Mouse (Mus musculus): ENCODE measurements around the gene Lin7c. TPM values are rescaled to one million over a fixed set of nuclear protein-coding genes. Genes with fewer than 3 reads are reported as not detected.

Gene Lin7c
- total and polyA plus RNA-seq, 3 experiments: 6.9 to 43.6 (median 43.3) TPM

- H3K9ac ChIP-seq (ENCODE audit: low read depth, low read length): no peak overlapping the region
- no peaks in the 10 kb centered on the region; the same call in none of the 2 replicates for H3K4me1 ChIP-seq (ENCODE audit: control insufficient read depth, insufficient read depth, low read length)
- no peak for DNase-seq
- no peak overlapping the region for H3K4me3 ChIP-seq
- TF ChIP-seq POLR2A (IDR thresholded peaks at IDR 0.05; ENCODE audit: insufficient read depth, low read depth, low read length) (no peak), EP300 (IDR thresholded peaks at IDR 0.05; ENCODE audit: insufficient read depth, low read depth, low read length) (no peak), CTCF (IDR thresholded peaks at IDR 0.05) (no peak)
- H3K79me2 ChIP-seq (replicated peaks; ENCODE audit: control insufficient read depth, insufficient read depth, low read length): 0 out of 2 replicates have a peak, but pooled peaks cover 4% of the 10 kb centered on the region
- H3K27me3 ChIP-seq (ENCODE audit: control insufficient read depth, insufficient read depth, low read length): no peaks in the 10 kb centered on the region
- H3K27ac ChIP-seq: no peak overlapping the region
- intact Hi-C loops (cut with DNase I): no loop called here
- H3K36me3 ChIP-seq (ENCODE audit: control insufficient read depth, insufficient read depth, low read length): no peaks in the 10 kb centered on the region
- 70% methylated on average over 3 of the region's 3 CpGs for WGBS
Observed at GRCm38 (mm10) chr2:109929256-109929655, 38.6 kb downstream of the Lin7c start.

DNA sequence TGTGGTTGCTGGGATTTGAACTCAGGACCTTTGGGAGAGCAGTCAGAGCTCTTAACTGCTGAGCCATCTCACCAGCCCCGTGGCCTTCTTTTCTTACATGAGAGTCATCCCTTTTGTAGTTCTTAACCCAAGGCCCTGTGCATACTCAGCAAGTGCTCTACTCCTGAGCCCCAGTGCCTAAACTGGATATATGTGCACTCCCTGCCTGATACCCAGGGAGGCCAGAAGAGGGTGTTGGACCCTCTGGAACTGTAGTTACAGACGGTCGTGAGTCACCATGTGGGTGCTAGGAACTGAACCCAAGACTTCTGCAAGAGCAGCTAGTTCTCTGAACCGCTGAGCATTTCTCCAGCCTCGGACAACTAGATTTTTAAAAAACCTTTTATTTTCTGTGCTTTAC, 39.7 kb downstream of the Lin7c start:
- Histone ChIP-seq H3K79me2 (replicated peaks; ENCODE audit: control insufficient read depth, insufficient read depth, low read length) (peaks cover 6% of the 10 kb centered on the region; the same call in 1 of the 2 replicates), H3K27ac (no peak overlapping the region), H3K36me3 (ENCODE audit: control insufficient read depth, insufficient read depth, low read length) (peaks cover 4% of the 10 kb centered on the region; the same call in 1 of the 2 replicates), H3K4me1 (ENCODE audit: control insufficient read depth, insufficient read depth, low read length) (no peaks in the 10 kb centered on the region; the same call in none of the 2 replicates), H3K4me3 (no peak overlapping the region), H3K9ac (ENCODE audit: low read depth, low read length) (no peak overlapping the region), H3K27me3 (ENCODE audit: control insufficient read depth, insufficient read depth, low read length) (no peaks in the 10 kb centered on the region)
- intact Hi-C loops (cut with DNase I): no loop called here
- no peak for TF ChIP-seq POLR2A (IDR thresholded peaks at IDR 0.05; ENCODE audit: insufficient read depth, low read depth, low read length)
- no peak for TF ChIP-seq CTCF (IDR thresholded peaks at IDR 0.05)
- no peak for TF ChIP-seq EP300 (IDR thresholded peaks at IDR 0.05; ENCODE audit: insufficient read depth, low read depth, low read length)
- DNase-seq: no peak
- WGBS: 96% methylated on average over 5 of the region's 5 CpGs

- peaks cover 4% of the 10 kb centered on the region; the same call in 1 of the 2 replicates for H3K36me3 ChIP-seq (ENCODE audit: control insufficient read depth, insufficient read depth, low read length)
- H3K27me3 ChIP-seq (ENCODE audit: control insufficient read depth, insufficient read depth, low read length): no peaks in the 10 kb centered on the region
- H3K4me1 ChIP-seq (ENCODE audit: control insufficient read depth, insufficient read depth, low read length): peaks cover under 1% of the 10 kb centered on the region
- H3K27ac ChIP-seq: no peak overlapping the region
- no peak for DNase-seq
- no peak overlapping the region for H3K4me3 ChIP-seq
- no peak overlapping the region for H3K9ac ChIP-seq (ENCODE audit: low read depth, low read length)
- H3K79me2 ChIP-seq (replicated peaks; ENCODE audit: control insufficient read depth, insufficient read depth, low read length): peaks cover 4% of the 10 kb centered on the region; the same call in 1 of the 2 replicates
- WGBS: 95% methylated on average over 4 of the region's 4 CpGs
- no peak for TF ChIP-seq POLR2A (IDR thresholded peaks at IDR 0.05; ENCODE audit: insufficient read depth, low read depth, low read length)
- no peak for TF ChIP-seq EP300 (IDR thresholded peaks at IDR 0.05; ENCODE audit: insufficient read depth, low read depth, low read length)
- peak; percentile 33 for TF ChIP-seq CTCF (IDR thresholded peaks at IDR 0.05)
- intact Hi-C loops (cut with DNase I): no loop called here
Observed at GRCm38 (mm10) chr2:109930771-109931170, 40.1 kb downstream of the Lin7c start.

DNA sequence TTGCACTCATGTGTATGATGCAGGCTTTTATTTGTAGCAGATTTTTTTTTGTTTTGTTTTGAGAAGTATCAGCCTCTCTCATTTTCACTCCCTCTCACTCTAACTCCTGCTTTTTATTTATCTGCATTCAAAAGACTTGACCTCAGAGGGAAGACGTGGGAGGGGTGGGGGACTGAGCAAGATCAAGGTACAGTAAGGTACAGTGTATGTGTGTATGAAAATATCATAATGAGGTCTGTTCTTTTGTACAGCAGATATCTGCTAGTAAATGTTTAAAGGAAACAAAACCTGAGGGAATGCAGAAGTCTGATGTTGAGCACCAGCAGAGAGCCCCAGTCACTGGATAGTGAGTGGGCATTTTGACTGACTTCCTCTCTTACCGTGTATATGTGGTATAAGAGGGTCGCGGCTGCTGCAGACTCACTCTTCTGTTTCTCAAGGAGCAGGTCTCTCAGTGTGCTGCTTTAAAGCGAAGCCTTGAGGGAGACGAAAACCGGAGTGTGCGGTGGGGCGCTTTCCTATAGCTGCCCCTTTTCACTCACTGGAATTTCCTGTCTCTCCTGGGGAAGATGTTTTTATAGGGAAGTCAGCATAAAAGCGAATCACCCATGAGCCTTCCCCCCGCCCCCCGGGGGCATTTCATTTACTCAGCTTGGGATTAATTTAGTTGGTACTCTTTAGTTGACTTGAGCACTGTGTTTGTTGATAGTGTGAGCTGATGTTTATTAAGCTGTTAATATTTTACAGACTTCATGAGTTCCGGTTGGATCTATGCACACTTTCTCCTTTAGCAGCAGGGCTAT, 41.5 kb downstream of the Lin7c start:
- no peak for TF ChIP-seq EP300 (IDR thresholded peaks at IDR 0.05; ENCODE audit: insufficient read depth, low read depth, low read length)
- no peak for TF ChIP-seq CTCF (IDR thresholded peaks at IDR 0.05)
- no peak for TF ChIP-seq POLR2A (IDR thresholded peaks at IDR 0.05; ENCODE audit: insufficient read depth, low read depth, low read length)
- WGBS: 48% methylated on average over 13 of the region's 13 CpGs
- H3K4me1 ChIP-seq (ENCODE audit: control insufficient read depth, insufficient read depth, low read length): peaks cover 1% of the 10 kb centered on the region
- peaks cover 4% of the 10 kb centered on the region; the same call in 1 of the 2 replicates for H3K36me3 ChIP-seq (ENCODE audit: control insufficient read depth, insufficient read depth, low read length)
- no peak for DNase-seq
- H3K79me2 ChIP-seq (replicated peaks; ENCODE audit: control insufficient read depth, insufficient read depth, low read length): peaks cover 4% of the 10 kb centered on the region; the same call in 1 of the 2 replicates
- H3K27ac ChIP-seq: no peak overlapping the region
- intact Hi-C loops (cut with DNase I): no loop called here
- no peak overlapping the region for H3K4me3 ChIP-seq
- H3K9ac ChIP-seq (ENCODE audit: low read depth, low read length): no peak overlapping the region
- no peaks in the 10 kb centered on the region for H3K27me3 ChIP-seq (ENCODE audit: control insufficient read depth, insufficient read depth, low read length)

DNA sequence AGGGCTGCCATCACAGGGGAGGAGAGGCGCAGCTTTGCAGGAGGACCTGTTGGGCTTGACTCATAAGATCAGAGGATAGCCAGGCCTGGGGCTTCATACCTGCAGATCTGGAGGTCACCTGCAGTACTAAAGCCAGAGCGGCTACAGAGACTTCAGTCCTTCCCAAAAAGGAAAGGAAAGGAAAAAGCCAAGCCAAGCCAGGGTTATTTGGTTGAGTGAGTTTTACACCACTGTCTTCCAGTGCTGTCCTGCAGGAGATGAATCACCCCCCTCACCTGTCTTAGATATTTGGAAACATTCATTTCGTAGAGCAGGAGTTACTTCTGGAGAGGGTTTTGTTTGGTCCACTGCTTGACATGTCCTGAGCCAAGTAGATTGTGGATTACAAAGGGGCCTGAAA, 42.5 kb downstream of the Lin7c start:
- Histone ChIP-seq H3K4me3 (no peak overlapping the region), H3K36me3 (ENCODE audit: control insufficient read depth, insufficient read depth, low read length) (peaks cover 4% of the 10 kb centered on the region; the same call in 1 of the 2 replicates), H3K9ac (ENCODE audit: low read depth, low read length) (no peak overlapping the region), H3K79me2 (replicated peaks; ENCODE audit: control insufficient read depth, insufficient read depth, low read length) (peaks cover 4% of the 10 kb centered on the region; the same call in 1 of the 2 replicates), H3K4me1 (ENCODE audit: control insufficient read depth, insufficient read depth, low read length) (peaks cover 1% of the 10 kb centered on the region), H3K27ac (no peak overlapping the region), H3K27me3 (ENCODE audit: control insufficient read depth, insufficient read depth, low read length) (no peaks in the 10 kb centered on the region)
- WGBS: 87% methylated on average over 3 of the region's 3 CpGs
- intact Hi-C loops (cut with DNase I): no loop called here
- no peak for DNase-seq
- TF ChIP-seq CTCF (IDR thresholded peaks at IDR 0.05): no peak

DNA sequence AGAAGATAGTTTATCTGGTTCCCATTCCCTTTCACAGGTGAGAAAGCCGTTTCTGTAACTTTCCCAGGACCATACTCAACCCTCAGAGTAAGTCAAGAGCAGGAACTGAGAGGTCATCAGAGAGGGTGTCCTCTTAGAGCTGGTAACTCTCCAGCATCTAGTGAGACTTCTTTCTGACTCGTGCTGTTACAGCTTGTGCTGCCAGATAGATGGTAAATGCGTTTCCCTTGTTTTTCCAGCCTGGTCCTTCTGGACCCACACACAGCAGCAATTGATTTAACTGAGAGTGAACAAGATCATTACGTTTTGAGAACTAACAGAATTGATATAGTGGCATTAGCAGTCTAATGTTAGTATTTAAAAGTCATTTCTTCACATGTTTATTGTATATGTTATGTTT, 43.4 kb downstream of the Lin7c start:
- Histone ChIP-seq H3K4me3 (no peak overlapping the region), H3K36me3 (ENCODE audit: control insufficient read depth, insufficient read depth, low read length) (peaks cover 4% of the 10 kb centered on the region; the same call in 1 of the 2 replicates), H3K27me3 (ENCODE audit: control insufficient read depth, insufficient read depth, low read length) (no peaks in the 10 kb centered on the region), H3K9ac (ENCODE audit: low read depth, low read length) (no peak overlapping the region), H3K4me1 (ENCODE audit: control insufficient read depth, insufficient read depth, low read length) (peaks cover 1% of the 10 kb centered on the region), H3K79me2 (replicated peaks; ENCODE audit: control insufficient read depth, insufficient read depth, low read length) (peaks cover 4% of the 10 kb centered on the region; the same call in 1 of the 2 replicates), H3K27ac (no peak overlapping the region)
- no peak for DNase-seq
- TF ChIP-seq EP300 (IDR thresholded peaks at IDR 0.05; ENCODE audit: insufficient read depth, low read depth, low read length) (no peak), POLR2A (IDR thresholded peaks at IDR 0.05; ENCODE audit: insufficient read depth, low read depth, low read length) (no peak), CTCF (IDR thresholded peaks at IDR 0.05) (no peak)
- 33% methylated on average over 4 of the region's 4 CpGs for WGBS
- intact Hi-C loops (cut with DNase I): no loop called here

All from heart, adult 2 months (tissue).